Mouse (Mus musculus) NIH3T3 (cell line): ENCODE data around the gene Myo1e.
A peak's percentile ranks its signal among the peaks of the same experiment; 100 is the strongest.
"Not testable (repeated sequence)": the region's sequence is repeated elsewhere in the genome, so short reads cannot be mapped to it uniquely, and the experiment has no call there.

ENCODE experiments used
- DNase-seq: peaks from one replicate; pipeline ENCODE4 v3.0.0-alpha.2; 2012; ENCODE audit warnings: low read depth

The Myo1e gene

DNA sequence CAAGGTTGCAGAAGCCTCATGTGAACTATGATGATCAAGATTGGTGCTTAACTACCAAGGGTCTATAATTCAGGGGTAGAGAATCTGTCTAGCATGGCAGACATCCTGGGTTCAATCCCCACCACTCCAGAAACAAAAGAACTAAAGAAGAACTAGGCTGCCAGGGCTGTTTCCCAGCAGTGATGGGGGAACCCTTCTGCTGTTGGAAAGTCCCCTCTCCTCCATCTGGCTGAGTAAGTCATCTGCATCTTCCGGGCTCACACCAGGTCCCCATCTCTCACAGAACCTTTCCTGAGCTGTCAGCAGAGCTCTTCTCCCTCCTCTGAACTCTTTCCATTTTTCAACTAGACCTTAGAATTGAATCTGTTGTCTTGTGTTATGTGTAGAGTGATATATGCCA is 45.9 kb downstream of the Myo1e start:
- DNase-seq = no peak

DNA sequence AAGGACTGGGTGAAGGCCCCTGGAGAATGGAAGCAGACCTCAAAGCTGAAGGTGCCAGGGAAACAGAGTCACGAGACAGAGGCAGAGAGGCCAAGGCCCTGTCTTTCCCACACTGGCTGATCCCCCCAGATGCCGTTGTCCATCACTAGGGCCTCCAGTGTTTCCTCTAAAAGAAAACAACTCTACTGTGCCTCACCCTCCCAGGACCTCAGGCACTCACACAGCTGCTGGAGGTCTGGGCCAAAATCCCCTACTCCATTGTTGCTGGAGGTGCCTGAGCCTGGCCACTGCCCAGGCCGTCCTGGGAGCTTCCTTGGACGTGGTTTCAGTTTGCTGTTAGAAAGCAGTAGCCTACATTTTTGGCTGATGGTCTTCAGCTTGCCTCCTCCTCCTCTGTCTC is 47.9 kb downstream of the Myo1e start:
- DNase-seq = no peak

DNA sequence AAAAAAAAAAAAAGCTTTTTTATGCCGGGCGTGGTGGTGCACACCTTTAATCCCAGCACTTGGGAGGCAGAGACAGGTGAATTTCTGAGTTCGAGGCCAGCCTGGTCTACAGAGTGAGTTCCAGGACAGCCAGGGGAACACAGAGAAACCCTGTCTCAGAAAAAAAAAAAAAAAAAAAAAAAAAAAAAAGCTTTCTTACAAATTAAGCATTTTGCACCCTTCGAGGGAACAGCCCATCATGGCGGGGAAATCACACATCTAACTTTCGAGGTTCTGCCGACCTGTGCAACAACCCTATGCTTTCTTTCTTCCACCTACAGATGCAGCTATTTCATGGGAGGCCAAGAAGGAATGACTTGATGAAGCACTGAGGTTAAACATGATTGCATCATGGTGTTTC is 48.9 kb downstream of the Myo1e start:
- not testable (repeated sequence) for DNase-seq

DNA sequence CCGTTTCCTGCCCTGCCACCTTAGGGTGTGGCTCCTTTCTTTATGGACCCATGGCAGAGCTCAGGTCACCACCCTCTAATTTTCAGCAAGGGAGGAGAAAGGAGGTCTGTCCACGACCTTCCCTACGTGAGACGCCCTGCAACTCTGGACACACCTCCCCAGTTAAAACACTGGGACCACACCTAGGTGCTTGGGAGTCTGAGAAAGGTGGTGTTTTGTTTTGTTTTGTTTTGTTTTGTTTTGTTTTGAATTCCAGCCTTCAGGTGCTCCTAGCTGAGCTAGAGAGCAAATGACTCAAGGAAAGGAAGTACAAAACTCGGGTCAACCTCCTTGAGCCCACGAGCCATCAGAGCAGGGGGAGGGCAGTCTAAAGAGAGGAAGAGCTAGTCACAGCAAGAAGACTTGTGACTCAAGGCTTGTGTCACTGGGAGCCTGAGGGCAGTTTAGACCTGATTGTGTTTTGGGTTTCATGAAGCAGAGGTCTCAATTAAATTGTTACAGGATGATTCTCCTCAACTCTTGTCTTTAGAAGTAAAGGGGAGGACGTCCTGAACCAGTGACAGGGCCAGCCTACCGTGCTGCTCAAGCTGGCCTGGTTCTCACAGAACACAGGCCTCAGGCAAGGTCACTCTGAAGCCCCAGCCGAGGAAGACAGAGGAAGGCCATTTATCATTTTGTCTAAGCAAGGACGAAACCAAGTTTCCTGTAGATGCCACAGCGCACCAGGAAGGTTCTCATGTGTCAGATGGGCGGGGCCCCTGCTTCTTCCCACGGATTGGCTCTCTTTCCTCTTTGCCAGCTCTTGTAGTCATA is 50.3 kb downstream of the Myo1e start:
- no peak for DNase-seq

DNA sequence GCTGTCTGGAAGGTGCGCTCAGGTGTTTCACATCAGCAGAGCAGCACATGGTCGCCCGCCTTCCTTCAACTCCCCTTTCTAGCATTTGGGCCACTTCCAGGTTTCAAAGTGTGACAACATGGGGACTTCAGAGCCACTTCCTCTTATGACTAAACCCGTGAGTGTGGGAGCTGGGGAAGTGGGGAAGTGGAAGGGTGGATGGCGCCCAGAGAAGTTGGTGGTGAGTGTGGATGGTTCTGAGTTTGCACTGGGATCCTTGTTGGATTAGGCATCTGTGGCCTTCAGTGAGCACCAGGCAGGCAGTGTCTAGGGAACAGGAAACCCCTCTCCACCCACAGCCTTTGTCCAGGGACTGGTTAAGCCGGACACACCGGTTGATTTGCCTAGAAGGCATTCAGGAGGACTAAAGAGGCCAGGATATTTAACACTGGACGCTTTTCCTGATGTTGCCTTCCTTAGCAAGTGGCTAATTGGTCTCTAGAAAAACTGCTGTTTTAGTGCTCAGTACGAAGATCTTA is 53.2 kb downstream of the Myo1e start:
- DNase-seq = no peak

DNA sequence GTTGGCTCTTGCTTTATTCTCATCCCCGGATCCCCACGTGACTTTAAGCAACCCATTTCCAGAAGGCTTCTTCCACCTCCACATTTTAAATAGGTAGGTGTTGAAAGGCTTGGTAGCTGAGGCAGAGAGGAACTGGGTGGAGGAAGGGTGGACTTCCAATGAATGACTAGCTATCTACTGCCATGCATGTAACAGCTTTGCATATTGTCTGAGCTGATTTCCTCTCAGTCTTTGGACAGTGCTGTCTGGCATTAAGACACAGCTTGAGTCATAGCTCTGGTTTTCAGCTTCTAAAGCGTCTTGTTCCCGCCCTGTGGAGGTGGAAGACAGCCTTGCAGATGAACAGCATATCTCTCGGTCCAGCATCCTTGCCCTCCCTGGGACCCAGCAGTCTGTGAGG is 54.5 kb downstream of the Myo1e start:
- DNase-seq = peak; percentile 68

DNA sequence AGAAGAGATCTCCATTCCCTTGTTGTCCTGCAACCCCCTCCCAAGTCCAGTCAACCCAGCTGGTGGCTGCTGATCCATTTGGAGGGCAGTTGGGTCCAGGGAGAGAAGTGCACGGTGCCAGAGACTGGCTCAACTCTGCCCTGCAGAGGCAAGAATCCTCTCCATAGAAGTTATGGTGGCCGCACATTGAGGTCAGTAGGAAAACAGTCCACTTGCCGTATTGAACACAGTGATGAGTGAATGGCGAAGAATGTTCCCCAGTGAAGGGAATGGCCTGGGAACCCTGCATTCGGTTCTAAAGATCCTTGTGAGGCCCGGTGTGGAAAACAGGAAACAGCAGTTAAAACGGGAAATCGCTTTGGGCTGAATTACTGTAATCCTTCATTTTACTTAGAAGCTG is 56.0 kb downstream of the Myo1e start:
- no peak for DNase-seq

DNA sequence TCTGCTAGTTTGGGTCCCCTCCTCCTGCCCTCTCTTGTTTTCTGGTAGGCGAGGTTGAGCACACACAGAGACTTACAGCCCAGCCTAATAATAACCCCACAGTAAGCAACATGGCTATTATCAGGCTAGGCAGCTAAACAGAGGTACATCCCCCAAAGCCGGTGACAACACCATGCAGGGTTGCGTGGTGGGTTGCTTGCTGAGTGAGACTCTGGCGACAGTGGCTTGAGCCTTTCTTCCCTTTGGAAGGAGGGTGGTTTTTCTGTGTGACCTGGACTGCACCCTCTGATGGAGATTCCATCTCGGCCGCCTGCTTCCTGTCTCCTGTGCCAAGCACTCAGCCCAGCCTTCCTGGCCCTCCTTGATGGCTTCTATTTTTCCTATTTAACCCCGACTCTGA is 56.6 kb downstream of the Myo1e start:
- no peak for DNase-seq

DNA sequence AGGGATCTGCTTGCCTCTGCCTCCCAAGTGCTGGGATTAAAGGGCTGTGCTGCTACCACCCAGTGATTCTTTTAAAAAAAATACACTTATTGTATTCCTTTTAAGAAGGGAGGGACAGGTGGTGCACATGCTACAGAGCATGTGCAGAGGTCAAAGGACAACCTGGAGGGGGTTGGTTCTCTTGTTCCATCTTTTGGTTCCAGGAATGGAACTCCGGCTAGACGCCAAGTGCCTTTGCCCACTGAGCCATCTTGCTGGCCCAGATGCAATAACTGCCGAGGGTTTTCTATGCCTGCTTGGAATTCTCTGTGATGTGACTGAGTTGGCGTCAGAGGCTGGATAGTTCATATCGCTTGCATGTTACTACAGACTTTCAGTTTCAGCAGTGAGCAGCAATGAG is 58.4 kb downstream of the Myo1e start:
- DNase-seq = no peak

DNA sequence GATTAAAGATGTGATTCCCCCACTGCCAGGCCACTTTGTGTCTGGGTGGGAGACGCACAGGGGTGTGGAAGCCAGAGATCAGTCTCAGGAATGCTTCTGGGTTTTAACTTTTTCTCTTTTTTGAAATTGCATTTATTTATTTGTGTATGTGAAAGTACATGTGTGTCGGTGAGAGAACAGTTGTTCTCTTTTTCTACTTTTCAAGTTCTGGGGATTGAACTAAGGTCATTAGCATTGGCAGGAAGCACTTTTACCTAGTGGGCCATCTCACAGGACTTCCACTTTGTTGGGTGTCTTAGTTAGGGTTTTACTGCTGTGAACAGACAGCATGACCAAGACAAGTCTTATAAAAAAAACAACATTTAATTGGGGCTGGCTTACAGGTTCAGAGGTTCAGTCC is 59.0 kb downstream of the Myo1e start:
- no peak for DNase-seq

DNA sequence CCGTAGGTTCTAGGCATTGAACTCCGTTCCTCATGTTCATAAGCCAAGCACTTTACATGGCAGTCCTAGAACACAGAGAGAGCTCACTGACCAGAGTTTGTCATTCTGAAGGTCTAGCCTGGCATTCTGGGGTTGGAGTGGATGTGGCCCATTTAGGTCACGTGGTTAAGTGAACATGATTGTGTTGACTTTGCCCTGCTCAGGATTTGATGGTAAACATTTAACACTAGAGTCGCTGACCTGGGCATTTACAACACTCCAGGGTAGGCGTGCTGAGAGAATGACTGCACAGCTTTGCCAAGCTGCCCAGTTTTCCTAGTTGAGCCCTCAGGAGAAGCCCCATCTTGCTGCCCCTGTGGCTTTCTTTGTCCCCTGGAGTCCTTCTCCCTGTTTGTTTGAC is 60.0 kb downstream of the Myo1e start:
- no peak for DNase-seq

DNA sequence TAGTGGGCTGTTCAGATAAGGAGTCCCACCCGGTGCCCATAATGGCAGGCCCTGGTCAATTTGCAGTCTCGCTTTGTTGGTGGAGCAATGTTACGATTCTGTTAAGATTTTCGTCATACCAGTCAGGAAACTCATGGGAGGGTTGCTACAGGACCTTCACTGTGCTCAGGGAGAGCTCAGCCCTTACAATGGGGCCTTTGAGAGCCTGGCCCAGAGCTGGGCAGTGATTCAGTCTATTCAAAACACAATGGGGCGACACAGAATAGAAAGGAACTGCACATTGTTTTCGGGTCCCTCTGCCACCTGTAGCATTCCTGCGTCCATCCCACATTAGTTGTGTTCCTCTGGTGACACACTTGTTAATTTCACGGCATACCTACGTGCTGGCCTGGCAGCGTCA is 62.2 kb downstream of the Myo1e start:
- DNase-seq = peak; percentile 42

DNA sequence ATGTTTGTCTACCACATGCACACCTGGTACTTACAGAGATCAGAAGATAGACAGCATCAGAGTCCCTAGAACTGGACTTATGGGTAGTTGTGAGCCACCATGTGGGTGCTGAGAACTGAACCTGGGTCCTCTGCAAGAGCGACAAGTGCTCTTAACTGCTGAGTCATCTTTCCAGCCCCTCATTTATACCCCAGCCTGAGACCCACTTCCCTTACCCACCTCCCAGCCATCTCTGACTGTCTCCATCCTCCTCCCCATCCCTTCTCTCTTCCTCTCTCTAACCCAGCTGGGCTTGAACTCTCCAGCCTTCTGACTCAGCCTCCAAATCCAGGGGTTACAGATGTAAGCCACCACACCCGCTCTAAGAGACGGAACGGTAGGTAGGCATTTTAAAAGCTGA is 63.3 kb downstream of the Myo1e start:
- DNase-seq = no peak

DNA sequence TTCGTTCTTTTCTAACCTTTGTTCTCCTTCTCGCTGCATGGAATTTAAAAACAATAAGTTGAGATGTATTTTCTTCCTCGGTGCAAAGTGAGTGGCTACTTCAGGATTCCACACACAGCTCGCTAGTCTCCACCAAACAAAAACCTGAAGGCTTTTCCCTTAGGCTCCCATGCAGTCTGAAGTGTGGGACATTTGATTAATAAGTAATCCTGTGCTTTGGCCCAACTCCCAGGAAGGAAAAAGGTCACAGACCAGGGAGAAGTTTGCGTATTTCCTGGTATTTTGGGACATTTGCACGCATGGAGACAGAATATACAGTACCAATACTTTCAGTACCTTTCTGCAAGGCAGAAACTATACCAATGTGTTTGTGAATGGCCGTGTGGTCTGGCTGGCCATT is 64.0 kb downstream of the Myo1e start:
- DNase-seq = no peak

DNA sequence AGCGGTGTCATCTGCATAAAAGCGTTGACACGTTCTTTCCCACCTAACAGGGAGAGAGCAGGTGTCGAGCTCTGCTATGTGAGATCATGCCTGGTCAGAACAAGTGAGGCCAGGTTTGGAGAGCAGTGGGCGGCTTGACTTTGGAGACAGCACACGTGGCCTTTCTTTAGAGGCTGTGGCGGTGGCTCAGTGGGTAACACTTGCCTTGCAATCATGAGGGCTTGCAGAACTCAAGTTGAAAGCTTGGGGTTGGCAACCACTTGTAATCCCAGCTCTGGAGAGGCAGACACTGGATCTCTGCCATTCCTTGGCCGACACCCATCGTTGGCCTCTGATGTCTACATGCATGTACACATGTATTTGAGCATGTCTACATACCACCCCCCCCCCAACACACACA is 64.5 kb downstream of the Myo1e start:
- no peak for DNase-seq

DNA sequence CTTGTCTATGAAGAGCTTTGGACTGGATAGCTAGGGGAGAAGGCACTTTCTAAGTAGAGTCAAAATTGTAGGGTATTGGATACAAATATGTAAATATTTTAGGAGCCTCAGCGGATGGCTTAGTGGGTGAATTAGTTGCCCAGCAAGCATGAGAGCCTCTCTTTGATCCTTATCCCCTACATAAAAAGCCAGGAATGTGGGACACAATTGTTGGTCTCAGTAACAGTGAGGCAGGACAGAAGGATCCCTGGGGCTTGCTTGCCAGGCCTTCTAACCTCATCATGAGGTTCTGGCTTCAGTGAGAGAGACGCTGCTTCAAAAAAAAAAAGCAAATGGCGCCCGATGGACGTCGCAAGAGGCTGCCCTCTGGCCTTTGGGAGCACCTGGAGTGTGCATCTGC is 66.9 kb downstream of the Myo1e start:
- DNase-seq = no peak

DNA sequence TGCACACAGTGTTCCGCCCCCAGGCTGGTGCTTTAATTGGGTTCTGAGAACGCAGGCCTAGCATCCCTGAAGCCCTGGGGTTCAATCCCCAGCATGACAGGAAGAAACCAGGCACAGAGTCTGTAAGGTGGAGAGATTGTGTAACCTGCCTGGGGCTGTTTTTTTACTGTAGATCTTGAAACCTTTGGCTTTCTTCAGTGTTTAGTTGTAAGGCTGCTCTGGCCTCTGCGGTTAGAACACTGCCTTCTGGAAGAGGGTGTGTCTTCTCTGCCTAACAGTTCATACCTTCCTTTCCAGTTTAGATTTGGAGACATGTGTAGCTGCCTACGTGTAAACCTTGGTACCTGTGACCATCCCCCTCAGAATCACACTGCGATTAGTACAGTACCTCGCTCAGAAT is 67.3 kb downstream of the Myo1e start:
- no peak for DNase-seq

DNA sequence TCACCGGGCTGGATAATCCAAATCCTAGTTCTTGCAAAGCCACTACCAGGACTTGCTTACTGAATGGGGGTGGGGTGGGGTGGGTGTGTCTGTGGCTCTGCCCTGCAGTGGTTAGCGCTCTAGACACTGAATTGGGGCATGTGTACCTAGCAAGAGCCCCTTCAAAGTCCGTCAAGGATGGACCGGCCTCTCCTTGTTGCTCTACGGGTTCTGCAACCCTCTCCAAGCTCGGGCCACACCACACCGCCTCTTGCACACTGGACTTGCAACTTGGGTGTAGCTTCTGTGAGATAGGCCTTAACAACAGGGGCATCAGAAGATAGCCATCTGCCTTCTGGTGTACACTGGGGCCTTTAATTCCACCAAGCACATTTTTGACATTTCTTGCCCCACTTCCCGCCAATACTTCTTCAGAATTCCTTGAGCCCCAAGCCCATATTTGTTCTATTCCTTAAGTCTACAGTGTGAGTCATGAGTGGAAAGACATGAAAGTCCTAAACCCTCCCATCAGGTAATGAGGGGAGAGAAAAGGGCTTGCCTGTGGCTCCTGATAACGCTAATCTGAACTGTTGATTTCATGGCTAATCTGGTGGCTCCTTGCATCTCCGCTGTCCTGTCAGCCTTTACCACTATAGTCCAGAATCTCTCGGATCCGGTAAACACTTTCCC is 67.9 kb downstream of the Myo1e start:
- DNase-seq = no peak

DNA sequence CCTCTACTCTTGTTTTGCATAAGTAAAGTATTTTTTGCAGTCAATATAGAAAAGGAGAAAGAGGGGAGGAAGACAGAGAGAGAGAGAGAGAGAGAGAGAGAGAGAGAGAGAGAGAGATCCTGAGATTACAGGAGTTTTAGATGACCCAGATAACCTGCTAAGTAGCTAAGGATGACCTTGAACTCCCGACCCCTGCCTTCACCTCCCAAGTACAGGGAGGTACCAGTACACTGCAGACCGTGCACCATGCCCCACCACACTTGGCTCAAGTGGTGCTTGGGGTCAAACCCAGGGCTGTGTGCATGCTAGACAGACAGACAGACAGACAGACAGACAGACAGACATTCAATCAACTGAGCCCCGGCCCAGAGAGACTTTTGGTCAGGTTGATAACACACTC is 69.9 kb downstream of the Myo1e start:
- no peak for DNase-seq

DNA sequence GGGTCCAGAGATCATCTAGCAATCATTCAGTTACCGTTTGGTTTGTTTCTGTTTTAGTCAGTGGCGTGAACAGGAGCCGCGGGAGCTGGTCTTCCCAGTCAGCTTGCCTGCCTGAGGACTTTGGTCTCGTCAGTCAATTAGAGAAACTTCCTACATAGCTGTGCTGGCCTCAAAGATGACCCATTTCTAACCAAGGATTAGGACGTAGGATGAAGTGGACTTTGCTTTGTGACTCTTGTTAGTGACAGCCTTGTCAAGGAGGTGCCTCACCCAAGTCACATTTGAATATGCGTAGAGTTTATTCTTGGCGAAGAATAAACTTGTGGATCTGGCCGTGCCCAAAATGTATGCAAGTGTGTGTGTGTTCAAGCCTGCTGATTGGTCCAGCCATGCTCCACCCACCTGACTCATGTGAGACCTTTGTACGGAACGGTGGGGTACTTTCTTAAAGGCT is 70.4 kb downstream of the Myo1e start:
- no peak for DNase-seq

DNA sequence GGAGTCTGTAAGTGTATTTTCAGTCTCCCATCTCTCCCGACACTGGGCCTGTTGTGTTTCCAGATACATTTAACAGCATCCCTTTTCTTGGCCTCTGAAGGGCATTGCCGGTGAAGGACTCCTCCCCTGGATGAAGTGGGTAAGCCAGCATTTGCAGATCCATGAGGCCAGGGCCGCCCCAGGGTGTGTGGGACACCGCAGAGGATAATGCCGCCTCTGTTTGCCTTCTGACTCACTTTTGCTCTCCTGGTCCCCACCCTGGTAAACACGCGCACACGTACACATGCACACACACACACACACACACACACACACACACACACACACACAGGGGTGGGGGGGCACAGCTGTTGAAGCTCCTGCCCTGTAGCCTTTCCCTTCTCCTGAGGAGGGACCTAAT is 74.3 kb downstream of the Myo1e start:
- DNase-seq = no peak

DNA sequence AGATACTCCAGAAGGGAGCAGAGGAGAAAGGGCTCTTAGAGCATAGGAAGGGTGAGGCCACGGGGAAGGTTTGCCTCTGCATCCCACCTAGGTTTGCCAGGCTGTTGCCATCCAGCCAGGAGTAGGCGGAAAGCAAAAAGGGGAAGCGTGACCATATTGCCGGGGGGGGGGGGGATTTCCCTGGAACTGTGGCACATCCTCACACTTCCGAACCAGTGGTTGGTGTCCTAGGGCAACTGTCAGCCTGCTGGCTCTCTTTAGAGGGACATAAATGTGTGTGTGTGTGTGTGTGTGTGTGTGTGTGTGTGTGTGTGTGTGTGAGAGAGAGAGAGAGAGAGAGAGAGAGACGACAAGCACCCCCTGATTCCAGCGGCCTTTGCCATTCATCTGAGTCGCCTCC is 75.0 kb downstream of the Myo1e start:
- no peak for DNase-seq

DNA sequence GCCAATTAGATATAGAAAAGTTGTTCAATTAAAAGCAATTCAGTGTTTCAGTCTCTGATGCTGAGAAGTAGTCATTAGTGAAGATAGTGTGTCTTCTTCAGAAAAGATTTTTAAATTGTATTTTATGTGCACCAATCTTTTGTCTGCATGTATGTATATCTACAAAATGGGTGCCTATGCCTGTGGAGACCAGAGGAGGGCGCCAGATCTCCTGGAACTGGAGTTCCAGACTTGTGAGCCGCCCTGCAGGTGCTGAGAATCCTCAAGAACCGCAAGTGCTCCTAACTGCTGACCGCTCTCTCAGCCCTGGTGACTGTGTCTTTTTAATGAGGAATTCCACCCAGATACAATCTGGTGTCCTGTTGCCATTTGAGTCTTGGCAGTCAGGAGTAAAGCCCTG is 76.0 kb downstream of the Myo1e start:
- peak; percentile 24 for DNase-seq
